Mouse (Mus musculus) spleen, postnatal 36 days (tissue): Measurements from ENCODE around the gene Gne.

Experiments used
- DNase-seq, 2 experiments: peaks; one replicate each; pipeline ENCODE4 v3.0.0; 2022; ENCODE audit warnings: low spot score in 2 of 2, mixed read lengths in 1 of 2

Gne gene

GRCm38 (mm10) chr4:44024241-44024640 is 59.7 kb downstream of the Gne start:
- no peak for DNase-seq

- no peak for DNase-seq
These were observed 60.3 kb downstream of the Gne start for GRCm38 (mm10) chr4:44023681-44024080.

DNA sequence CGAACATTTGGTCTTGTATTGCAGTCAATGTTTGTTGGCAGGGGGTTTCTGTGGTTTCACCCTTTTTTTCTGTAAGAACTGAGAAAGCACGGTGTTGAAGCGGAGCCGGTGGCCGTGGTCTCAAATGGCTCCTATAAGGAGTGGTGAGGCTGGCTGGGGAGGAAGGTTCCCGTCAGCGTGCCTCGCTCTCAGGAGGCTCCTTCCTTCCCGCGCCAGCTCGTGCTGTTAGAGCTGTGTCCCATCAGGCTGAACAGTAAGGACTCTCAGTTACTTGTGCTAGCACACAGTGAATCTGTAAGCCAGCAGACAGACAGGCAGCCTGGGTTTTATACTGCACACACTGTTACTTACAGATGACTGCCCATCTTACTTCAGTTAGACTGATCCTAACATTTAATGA is 61.2 kb downstream of the Gne start:
- DNase-seq, result no peak

GRCm38 (mm10) chr4:44022323-44022722 is 61.7 kb downstream of the Gne start:
- DNase-seq, result no peak

- DNase-seq, result no peak
These were observed 67.2 kb downstream of the Gne start for GRCm38 (mm10) chr4:44016791-44017190.

- DNase-seq, result peak; percentile 45
These were observed 67.9 kb downstream of the Gne start for GRCm38 (mm10) chr4:44016071-44016470.

DNA sequence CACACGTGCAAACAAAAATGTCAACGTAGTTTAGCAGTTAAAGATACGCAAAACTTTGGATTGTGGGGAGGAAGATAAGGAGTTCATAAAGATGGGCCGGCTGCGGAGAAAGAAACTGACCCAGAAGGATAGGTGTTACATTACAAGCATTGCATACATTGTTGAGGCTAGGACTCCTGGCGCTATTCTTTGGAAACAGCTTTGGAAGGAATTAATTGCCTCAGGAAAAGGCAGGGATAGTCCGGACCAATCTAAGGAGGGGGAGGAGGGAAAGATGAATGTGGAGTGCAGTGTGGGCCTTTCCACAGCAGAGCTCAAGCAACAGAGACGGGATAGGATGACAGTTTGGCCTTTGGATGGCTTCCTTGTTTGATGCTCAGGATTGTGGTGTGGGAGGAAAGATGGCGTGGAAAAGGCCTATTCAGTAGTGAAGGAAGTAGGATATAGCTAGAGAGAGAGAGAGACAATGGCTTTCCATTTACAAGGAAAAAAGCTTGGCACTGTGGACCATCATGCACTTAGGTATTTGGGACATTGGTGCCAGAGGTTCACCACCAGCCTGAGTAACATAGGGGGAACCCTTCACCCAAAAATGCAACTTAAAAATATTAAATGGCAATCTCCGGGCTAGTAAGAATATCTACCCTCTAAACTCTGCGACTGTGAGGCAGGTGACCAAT is 70.4 kb downstream of the Gne start:
- no peak for DNase-seq

- DNase-seq, result peak; percentile 93 to 94
These were observed 71.3 kb downstream of the Gne start for GRCm38 (mm10) chr4:44012376-44013367.

DNA sequence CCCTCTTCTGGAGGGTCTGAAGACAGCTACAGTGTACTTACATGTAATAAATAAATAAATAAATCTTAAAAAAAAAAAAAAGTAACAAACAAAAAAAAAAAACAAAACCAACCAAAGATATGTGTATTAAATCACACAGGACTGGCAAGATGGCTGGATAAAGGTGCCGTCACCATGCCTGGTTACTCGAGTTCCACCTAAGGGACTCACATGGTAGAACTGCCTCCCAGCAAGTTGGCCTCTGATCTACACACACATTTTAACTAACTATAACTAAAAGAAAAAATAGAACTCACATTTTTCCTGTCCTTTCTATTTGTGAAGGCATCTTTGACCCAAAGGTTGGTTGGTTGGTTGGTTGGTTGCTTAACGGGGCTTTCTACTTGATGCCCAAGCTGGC is 72.2 kb downstream of the Gne start:
- DNase-seq, result no peak

DNA sequence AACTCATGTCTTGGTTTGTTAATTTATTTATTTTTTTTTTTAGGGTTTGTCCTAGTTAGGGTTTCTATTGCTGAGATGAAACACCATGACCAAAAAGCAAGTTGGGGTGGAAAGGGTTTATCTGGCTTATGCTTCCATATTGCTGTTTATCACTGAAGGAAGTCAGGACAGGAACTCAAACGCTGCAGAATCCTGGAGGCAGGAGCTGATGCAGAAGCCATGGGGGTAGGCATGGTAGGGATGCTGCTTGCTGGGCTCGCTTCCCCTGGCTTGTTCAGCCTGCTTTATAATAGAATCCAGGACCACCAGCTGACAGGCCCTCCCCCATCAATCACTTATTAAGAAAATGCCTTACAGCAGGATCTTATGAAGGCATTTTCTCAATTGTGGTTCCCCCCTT is 73.1 kb downstream of the Gne start:
- DNase-seq, result no peak

- no peak for DNase-seq
These were observed 73.8 kb downstream of the Gne start for GRCm38 (mm10) chr4:44010176-44010575.

DNA sequence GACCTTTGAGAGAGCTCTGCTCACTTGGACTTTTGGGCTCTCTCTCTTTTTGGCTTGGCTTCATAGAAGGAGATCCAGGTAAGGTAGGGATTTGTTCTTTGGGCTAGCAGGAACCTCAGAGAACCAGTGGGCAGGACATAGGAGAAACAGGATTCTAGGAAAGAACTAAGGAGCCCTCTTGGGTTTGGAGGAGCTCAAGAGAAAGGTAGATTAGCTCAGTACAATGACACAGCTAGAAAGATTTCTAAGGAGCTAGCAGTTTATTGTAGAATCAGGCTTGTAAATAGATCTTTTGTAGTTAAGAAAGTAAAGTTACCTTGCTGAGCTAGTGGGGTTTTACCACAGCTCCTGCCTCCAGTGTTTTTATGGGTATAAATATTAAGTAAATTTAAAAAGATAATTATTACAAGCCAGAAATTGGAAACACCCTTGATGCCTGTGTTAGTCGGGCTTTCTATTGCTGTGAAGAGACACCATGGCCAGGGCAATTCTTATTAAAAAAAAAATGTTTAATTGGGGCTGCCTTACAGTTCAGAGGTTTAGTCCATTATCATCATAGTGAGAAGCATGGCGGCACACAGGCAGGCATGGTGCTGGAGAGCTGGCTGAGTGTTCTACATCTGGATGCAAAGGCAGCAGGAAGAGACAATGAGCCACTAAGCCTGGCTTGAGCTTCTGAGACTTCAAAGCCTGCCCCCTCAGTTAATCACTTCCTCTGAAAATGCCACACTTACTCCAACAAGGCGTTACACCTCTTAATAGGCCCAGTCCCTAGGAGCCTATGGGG is 79.2 kb downstream of the Gne start:
- no peak for DNase-seq

DNA sequence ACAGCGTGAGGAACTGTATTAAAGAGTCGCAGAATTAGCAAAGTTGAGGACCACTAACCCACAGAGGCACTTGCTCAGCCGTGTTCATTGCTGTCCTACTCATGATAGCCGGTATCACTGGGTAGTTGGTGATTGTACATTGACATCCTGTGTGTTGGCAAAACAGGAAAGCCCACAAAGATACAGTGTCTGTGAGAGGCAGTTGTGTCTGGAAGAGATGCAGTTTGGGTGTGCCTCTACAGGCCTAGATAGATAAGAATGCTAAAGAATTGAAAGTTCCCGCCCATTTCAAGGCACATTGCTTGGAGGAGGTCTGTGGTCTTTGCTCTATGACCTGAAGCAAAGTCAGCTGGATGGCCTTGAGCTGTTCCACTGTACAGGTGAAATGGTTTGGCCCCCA is 79.9 kb downstream of the Gne start, which contains the start of gene Clta:
Gene Clta (plus strand): TSS at position 327 of the 400 bp plus-strand sequence.
- peak in 1 of 2 experiments; percentile 55 for DNase-seq

GRCm38 (mm10) chr4:44003622-44004021 is 80.4 kb downstream of the Gne start:
- no peak for DNase-seq

- DNase-seq, result no peak
These were observed 89.6 kb downstream of the Gne start for GRCm38 (mm10) chr4:43994342-43994741.

DNA sequence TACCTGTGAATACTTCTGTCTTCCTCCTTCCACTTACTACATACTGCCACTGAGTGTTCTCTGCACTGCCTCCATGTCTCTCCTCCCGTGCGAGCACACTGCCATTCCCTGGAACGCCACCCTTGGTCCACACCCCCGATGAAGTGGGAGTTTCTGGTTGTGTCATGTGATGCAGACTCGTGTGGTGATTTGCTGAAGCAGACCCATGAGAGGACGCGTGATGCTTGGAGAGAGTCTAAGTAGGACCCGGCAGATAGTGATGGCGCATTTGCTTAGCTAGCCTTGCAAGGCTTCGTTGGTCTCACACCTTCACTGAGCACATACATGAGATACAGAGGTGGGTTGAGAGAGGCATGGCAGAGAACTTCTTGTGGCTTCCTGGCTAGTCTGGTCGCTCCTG is 90.9 kb downstream of the Gne start:
- DNase-seq, result no peak

- no peak for DNase-seq
These were observed 95.0 kb downstream of the Gne start for GRCm38 (mm10) chr4:43988976-43989375.

DNA sequence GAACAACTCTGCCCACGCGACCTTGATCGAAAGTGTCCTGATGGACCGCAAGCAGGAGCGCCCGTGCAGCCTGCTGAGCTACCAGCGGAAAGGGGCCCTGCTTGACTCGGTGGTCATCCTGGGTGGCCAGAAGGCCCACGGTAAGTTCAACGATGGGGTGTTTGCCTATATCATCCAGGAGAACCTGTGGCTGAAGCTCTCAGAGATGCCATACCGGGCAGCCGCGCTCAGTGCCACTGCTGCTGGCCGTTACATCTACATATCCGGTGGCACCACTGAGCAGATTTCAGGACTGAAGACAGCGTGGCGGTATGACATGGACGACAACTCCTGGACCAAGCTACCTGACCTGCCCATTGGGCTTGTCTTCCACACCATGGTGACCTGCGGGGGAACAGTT is 99.7 kb downstream of the Gne start:
- DNase-seq, result no peak
